Mouse (Mus musculus): ENCODE results near the gene Slc35b1. TPM values are rescaled to one million over a fixed set of nuclear protein-coding genes. Genes with fewer than 3 reads are reported as not detected.
A peak's percentile ranks its signal among the peaks of the same experiment; 100 is the strongest.

Gene Slc35b1
- polyA plus RNA-seq, 1 experiment from 2014 or later, result 40.1 TPM

DNA sequence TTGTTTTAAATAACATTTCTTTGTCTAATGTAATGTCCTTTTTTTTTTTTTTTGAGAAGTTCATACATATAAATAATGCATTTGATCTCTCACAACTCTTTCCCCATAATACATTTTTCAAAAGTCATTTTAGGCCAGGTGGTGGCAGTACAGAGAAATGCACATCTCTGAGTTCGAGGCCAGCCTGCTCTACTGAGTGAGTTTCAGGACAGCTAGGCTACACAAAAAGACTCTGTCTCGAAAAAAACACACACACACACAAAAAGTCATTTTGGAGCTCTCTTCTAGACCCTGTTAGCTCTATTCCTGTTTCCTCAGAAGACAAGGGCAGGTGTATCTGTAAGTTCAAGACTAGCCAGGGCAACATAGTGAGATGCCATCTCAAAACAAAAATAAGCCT, 31.8 kb upstream of the Slc35b1 start:
- H3K9me3 ChIP-seq (ENCODE audit: low read length), result no peaks in the 10 kb centered on the region
- no peak for DNase-seq
- H3K4me3 ChIP-seq (ENCODE audit: low read depth, low read length), result no peak overlapping the region
- no peak for ATAC-seq
- peaks cover 50% of the 10 kb centered on the region for H3K36me3 ChIP-seq (replicated peaks; ENCODE audit: insufficient read depth, low read length)
- no peak overlapping the region for H3K4me2 ChIP-seq (ENCODE audit: low read depth, low read length)
- 0 out of 2 replicates have a peak overlapping the region, but pooled peaks have one; percentile 10 for H3K9ac ChIP-seq (replicated peaks)
- H3K4me1 ChIP-seq (ENCODE audit: insufficient read depth), result peaks cover 56% of the 10 kb centered on the region
- TF ChIP-seq EP300 (IDR thresholded peaks at IDR 0.05; ENCODE audit: low read depth), result no peak
- TF ChIP-seq CTCF (IDR thresholded peaks at IDR 0.05; ENCODE audit: low read depth), result no peak
- 75% methylated on average over 2 of the region's 2 CpGs for WGBS (ENCODE audit: insufficient replicate concordance)
- no peaks in the 10 kb centered on the region for H3K27me3 ChIP-seq (ENCODE audit: insufficient read depth, low read length)
- peak overlapping the region; percentile 88 for H3K27ac ChIP-seq (ENCODE audit: low read depth)

DNA sequence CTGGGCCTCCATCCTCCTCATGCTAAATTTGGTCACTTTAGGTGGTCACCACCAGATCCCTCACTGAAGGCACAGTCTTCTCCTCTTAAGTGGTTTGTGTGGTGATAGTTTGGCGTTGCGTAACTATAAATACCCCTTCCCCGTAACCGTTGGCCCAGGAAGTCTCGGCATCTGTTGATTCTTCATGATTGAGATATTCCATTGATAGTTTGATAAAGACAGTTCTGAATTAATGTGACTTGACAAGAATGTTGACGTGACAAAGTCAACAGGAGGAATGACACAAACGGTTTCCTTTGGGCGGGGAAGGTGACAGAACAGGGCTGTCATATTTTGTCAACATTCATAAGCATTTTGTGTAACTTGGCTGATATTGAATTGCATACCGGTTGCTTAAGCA, 31.3 kb upstream of the Slc35b1 start:
- no peak for DNase-seq
- TF ChIP-seq CTCF (IDR thresholded peaks at IDR 0.05; ENCODE audit: low read depth) (no peak), EP300 (IDR thresholded peaks at IDR 0.05; ENCODE audit: low read depth) (no peak)
- Histone ChIP-seq H3K4me2 (ENCODE audit: low read depth, low read length) (no peak overlapping the region), H3K27ac (ENCODE audit: low read depth) (peak overlapping the region; percentile 88), H3K9me3 (ENCODE audit: low read length) (no peaks in the 10 kb centered on the region), H3K4me1 (ENCODE audit: insufficient read depth) (peaks cover 60% of the 10 kb centered on the region), H3K36me3 (replicated peaks; ENCODE audit: insufficient read depth, low read length) (peaks cover 49% of the 10 kb centered on the region), H3K27me3 (ENCODE audit: insufficient read depth, low read length) (no peaks in the 10 kb centered on the region), H3K9ac (replicated peaks) (no peak overlapping the region), H3K4me3 (ENCODE audit: low read depth, low read length) (no peak overlapping the region)
- ATAC-seq, result no peak
- WGBS (ENCODE audit: insufficient replicate concordance), result 49% methylated on average over 9 of the region's 9 CpGs

DNA sequence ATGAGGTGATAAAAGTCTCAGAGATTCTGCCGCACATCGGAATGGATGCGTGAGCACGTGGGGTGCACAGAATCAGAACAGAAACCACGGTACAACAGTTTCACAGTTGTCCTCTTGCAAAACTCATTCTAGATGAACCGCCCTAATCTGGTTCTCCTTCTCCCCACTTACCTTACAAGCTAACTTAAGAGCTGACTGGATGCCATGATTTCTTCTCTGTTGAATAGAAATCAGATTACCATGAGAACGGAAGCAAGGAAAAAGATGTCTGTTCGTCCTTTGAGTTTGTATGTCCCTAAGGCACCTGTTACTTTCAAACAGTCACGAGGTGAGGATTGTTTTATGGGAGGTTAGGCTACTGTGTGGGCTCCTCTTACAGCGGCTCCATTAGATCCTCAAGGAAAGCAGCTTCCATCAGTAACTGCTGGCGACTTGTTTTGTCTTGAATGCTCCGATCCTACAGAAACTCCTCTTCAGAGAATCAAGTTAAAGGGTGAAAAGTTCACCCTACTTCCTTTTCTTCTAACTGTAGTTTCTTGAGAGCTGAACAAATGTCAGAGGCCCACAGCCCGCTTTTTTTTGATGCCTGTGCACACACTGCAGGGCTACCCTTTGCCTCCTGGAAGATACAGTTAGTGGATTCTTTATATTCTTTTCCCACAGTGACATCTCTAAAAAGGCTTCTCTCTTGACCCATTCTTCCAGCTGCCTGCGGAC, 30.1 kb upstream of the Slc35b1 start:
- H3K4me3 ChIP-seq (ENCODE audit: low read depth, low read length), result peak overlapping the region; percentile 7
- 66% methylated on average over 14 of the region's 14 CpGs for WGBS (ENCODE audit: insufficient replicate concordance)

GRCm38 (mm10) chr11:95354945-95355660, 29.4 kb upstream of the Slc35b1 start:
- H3K9me3 ChIP-seq (ENCODE audit: low read length), result no peaks in the 10 kb centered on the region
- TF ChIP-seq CTCF (IDR thresholded peaks at IDR 0.05; ENCODE audit: low read depth) (no peak), EP300 (IDR thresholded peaks at IDR 0.05; ENCODE audit: low read depth) (no peak)
- H3K27me3 ChIP-seq (ENCODE audit: insufficient read depth, low read length), result no peaks in the 10 kb centered on the region
- peak overlapping the region; percentile 31 for H3K9ac ChIP-seq (replicated peaks)
- no peak for DNase-seq
- H3K4me2 ChIP-seq (ENCODE audit: low read depth, low read length), result peak overlapping the region; percentile 42
- peak overlapping the region; percentile 22 for H3K4me3 ChIP-seq (ENCODE audit: low read depth, low read length)
- H3K4me1 ChIP-seq (ENCODE audit: insufficient read depth), result peaks cover 58% of the 10 kb centered on the region
- ATAC-seq, result no peak
- peak overlapping the region; percentile 88 for H3K27ac ChIP-seq (ENCODE audit: low read depth)
- 57% methylated on average over 12 of the region's 12 CpGs for WGBS (ENCODE audit: insufficient replicate concordance)
- H3K36me3 ChIP-seq (replicated peaks; ENCODE audit: insufficient read depth, low read length), result peaks cover 47% of the 10 kb centered on the region

More for the DNA sequence above, 30.1 kb upstream of the Slc35b1 start:
- no peak for TF ChIP-seq CTCF (IDR thresholded peaks at IDR 0.05; ENCODE audit: low read depth)
- no peak for TF ChIP-seq EP300 (IDR thresholded peaks at IDR 0.05; ENCODE audit: low read depth)
- DNase-seq, result no peak
- H3K4me1 ChIP-seq (ENCODE audit: insufficient read depth), result peaks cover 62% of the 10 kb centered on the region
- peak overlapping the region; percentile 88 for H3K27ac ChIP-seq (ENCODE audit: low read depth)
- H3K36me3 ChIP-seq (replicated peaks; ENCODE audit: insufficient read depth, low read length), result peaks cover 48% of the 10 kb centered on the region
- no peaks in the 10 kb centered on the region for H3K27me3 ChIP-seq (ENCODE audit: insufficient read depth, low read length)
- no peak overlapping the region for H3K9ac ChIP-seq (replicated peaks)
- no peak for ATAC-seq
- no peaks in the 10 kb centered on the region for H3K9me3 ChIP-seq (ENCODE audit: low read length)
- peak overlapping the region; percentile 42 for H3K4me2 ChIP-seq (ENCODE audit: low read depth, low read length)

DNA sequence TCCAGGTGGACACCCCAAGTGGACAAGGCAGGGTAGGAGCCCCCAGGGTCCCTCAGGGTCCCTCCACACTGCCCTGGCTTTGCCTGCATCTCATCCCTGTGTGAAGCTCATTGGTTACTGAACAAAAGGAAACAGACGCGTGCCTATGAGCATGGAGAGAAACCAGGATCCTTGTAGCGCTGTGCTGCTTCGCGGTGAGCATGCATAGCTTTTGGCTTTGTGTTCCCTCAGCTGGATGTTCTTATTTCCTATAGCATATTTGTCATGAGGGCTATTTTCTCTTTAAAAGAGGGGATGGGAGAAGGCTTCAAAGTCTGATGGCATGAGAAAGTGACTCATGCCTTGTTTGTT, 28.9 kb upstream of the Slc35b1 start:
- Histone ChIP-seq H3K4me1 (ENCODE audit: insufficient read depth) (peaks cover 53% of the 10 kb centered on the region), H3K9me3 (ENCODE audit: low read length) (no peaks in the 10 kb centered on the region), H3K4me3 (ENCODE audit: low read depth, low read length) (peak overlapping the region; percentile 22), H3K27ac (ENCODE audit: low read depth) (peak overlapping the region; percentile 88), H3K27me3 (ENCODE audit: insufficient read depth, low read length) (no peaks in the 10 kb centered on the region), H3K9ac (replicated peaks) (peak overlapping the region; percentile 31), H3K4me2 (ENCODE audit: low read depth, low read length) (peak overlapping the region; percentile 42), H3K36me3 (replicated peaks; ENCODE audit: insufficient read depth, low read length) (peaks cover 47% of the 10 kb centered on the region)
- no peak for DNase-seq
- no peak for ATAC-seq
- 81% methylated on average over 5 of the region's 5 CpGs for WGBS (ENCODE audit: insufficient replicate concordance)
- no peak for TF ChIP-seq EP300 (IDR thresholded peaks at IDR 0.05; ENCODE audit: low read depth)
- TF ChIP-seq CTCF (IDR thresholded peaks at IDR 0.05; ENCODE audit: low read depth), result no peak

DNA sequence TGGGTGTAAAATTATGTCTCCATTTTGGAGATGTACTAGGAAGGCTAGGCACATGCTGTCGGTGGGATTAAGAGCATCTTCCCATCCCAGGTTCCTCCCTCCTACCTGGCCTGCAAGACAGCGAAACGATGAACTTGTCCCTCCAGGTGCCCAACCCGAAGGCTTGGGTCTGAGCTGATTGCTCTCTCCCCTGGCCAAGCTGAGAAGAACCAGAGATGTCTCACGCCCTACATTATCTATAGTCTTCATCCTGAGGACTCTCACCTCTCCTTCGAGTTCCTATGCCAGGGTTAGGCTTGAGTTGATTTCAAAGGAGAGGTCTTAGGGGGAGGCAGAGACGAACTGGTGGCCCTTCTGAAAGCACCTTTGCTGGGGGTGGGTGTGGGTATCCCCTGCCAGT, 28.5 kb upstream of the Slc35b1 start:
- peak overlapping the region; percentile 88 for H3K27ac ChIP-seq (ENCODE audit: low read depth)
- H3K36me3 ChIP-seq (replicated peaks; ENCODE audit: insufficient read depth, low read length), result peaks cover 46% of the 10 kb centered on the region
- H3K4me3 ChIP-seq (ENCODE audit: low read depth, low read length), result peak overlapping the region; percentile 22
- no peaks in the 10 kb centered on the region for H3K27me3 ChIP-seq (ENCODE audit: insufficient read depth, low read length)
- peak overlapping the region; percentile 42 for H3K4me2 ChIP-seq (ENCODE audit: low read depth, low read length)
- H3K4me1 ChIP-seq (ENCODE audit: insufficient read depth), result peaks cover 49% of the 10 kb centered on the region
- peak overlapping the region; percentile 31 for H3K9ac ChIP-seq (replicated peaks)
- 62% methylated on average over 7 of the region's 7 CpGs for WGBS (ENCODE audit: insufficient replicate concordance)
- ATAC-seq (peak; percentile 6), DNase-seq (no peak)
- no peak for TF ChIP-seq EP300 (IDR thresholded peaks at IDR 0.05; ENCODE audit: low read depth)
- TF ChIP-seq CTCF (IDR thresholded peaks at IDR 0.05; ENCODE audit: low read depth), result no peak
- H3K9me3 ChIP-seq (ENCODE audit: low read length), result no peaks in the 10 kb centered on the region

Data from liver, postnatal 0 days (tissue).